Mouse (Mus musculus): ENCODE measurements around the gene 3110082I17Rik. TPM values are rescaled to one million over a fixed set of nuclear protein-coding genes. Genes with fewer than 3 reads are reported as not detected.

Gene 3110082I17Rik
- total RNA-seq, 2 experiments from 2014 or later = 14.0 to 17.3 TPM

DNA sequence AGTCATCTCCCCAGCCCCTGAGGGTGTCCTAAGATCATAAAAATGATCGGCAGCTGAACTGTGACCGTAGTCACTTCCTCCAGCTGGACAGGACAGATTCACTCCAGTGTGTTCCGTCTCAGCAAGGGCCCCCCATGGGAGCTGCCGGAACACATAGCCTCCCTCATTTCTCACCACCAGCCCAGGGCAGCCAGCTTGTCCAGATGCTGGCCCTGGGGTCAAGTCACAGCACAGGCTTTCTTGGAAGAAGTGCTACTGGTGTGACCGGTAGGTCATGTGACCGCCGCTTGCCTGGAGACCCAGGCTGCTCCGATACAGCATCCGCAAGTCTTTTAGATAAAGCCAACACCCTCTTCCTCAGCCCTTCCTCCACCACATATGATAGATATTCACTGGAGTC lies 146.8 kb downstream of the 3110082I17Rik start:
- no peak for DNase-seq (ENCODE audit: extremely low spot score in 1 of 2, low spot score in 1 of 2)

DNA sequence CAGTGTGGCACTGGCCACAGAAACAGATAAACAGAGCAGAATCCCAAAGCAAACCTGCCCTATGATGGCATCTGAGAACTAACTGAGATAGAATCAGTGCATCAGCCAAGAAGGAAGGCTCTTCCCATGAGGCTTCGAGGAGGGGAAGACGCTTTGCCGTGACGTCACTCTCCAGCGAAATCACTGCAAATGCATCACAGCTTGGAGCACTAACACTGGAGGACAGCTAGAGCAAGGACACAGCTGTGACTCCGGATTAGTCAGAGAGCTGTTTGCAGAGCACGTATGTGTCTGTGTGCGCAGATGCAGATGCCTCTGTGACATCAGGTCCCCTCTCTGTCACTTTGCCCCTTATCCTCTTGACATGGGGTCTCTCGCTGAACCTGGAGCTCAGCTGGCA lies 148.5 kb downstream of the 3110082I17Rik start:
- DNase-seq (ENCODE audit: extremely low spot score in 1 of 2, low spot score in 1 of 2) = no peak

DNA sequence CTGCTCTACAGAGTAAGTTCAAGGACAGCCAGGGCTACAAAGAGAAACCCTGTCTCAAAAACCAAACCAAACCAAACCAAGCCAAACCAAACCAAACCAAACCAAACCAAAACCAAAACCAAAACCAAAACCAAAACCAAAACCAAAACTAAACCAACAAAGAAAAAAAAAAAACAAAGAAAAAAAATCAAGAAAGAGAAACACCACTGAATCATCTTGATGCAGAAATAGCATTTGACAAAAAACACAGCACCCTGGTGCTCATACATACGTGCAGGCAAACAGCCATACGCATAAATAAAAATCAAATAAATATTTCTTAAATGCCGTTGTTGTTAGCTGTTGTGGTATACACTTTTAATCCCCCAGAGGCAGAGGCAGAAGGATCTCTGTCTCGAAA lies 149.8 kb downstream of the 3110082I17Rik start:
- DNase-seq (ENCODE audit: extremely low spot score in 1 of 2, low spot score in 1 of 2) = no peak

DNA sequence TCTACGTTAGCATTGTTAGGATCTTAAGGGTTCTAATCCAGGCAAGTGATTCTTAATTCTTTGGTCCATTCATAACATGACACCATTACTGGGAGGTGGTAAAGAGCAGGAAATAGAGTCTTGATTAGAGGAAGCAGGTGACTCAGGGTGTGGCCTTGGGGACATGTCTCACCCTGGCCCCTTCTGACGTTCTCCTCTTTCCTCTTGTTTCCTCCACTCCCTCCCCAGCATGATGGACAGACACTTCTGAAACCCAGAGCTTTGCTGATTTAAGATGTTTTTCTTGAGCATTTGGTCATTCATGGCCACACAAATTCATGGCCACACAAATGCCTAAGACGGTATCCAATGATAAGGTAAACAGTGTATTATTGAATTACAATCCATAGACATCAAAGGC lies 150.4 kb downstream of the 3110082I17Rik start:
- DNase-seq (ENCODE audit: extremely low spot score in 1 of 2, low spot score in 1 of 2) = no peak

Small RNA genes lying within 50 kb of the gene (microRNA-seq; reads per million reads assigned to microRNA genes)
- 399 to 453 reads per million in 2 experiments for gene Mir339

Other genes with a start within 250 kb of the 3110082I17Rik start
- gene Get4, start 208.2 kb downstream of the 3110082I17Rik start, total RNA-seq (2021) = 10 to 100 TPM; 45.2 to 55.3 TPM
- gene Adap1, start 134.9 kb downstream of the 3110082I17Rik start, total RNA-seq (2021) = 100 to 1,000 TPM; 207 to 215 TPM
- gene Cox19, start 109.1 kb downstream of the 3110082I17Rik start, total RNA-seq (2021) = 10 to 100 TPM; 66.7 to 67.9 TPM
- gene Cyp2w1, start 107.9 kb downstream of the 3110082I17Rik start, total RNA-seq (2021) = not detected
- gene Gpr146, start 82.8 kb downstream of the 3110082I17Rik start, total RNA-seq (2021) = 10 to 100 TPM; 12.7 to 13.1 TPM
- gene C130050O18Rik, start 55.2 kb downstream of the 3110082I17Rik start, total RNA-seq (2021) = under 1 TPM; 0.25 to 0.33 TPM
- gene Gper1, start 37.4 kb downstream of the 3110082I17Rik start, total RNA-seq (2021) = 1 to 10 TPM; 2.3 to 2.8 TPM
- gene Zfand2a, start 24.0 kb upstream of the 3110082I17Rik start, total RNA-seq (2021) = 10 to 100 TPM; 66.4 to 70.4 TPM
- gene Uncx, start 83.0 kb upstream of the 3110082I17Rik start, total RNA-seq (2021) = not detected